Mouse (Mus musculus) CH12.LX (cell line): Measurements from ENCODE around the gene Tmem132c.

Experiments used
- CHD1 ChIP-seq: IDR thresholded peaks from 2 replicates; pipeline ENCODE4 v1.6.1; 2012; ENCODE audit warnings: low read depth, low read length, improper control_type of control experiment, inconsistent platforms
- CTCF ChIP-seq, 2 experiments: IDR thresholded peaks in 1 of 2; conservative IDR thresholded peaks in 1 of 2; 2 replicates each; pipeline ENCODE4 v1.5.1; 2011 to 2012; ENCODE audit warnings: low read depth in 2 of 2, low read length in 2 of 2, improper control_type of control experiment in 1 of 2, inconsistent platforms in 1 of 2, mild to moderate bottlenecking in 1 of 2, moderate library complexity in 1 of 2
- GABPA ChIP-seq: IDR thresholded peaks from 2 replicates; pipeline ENCODE4 v1.6.1; 2012; ENCODE audit warnings: low read depth, low read length, improper control_type of control experiment, inconsistent platforms; ENCODE audit not compliant: insufficient replicate concordance
- HCFC1 ChIP-seq: IDR thresholded peaks from 2 replicates; pipeline ENCODE4 v1.6.1; 2012; ENCODE audit warnings: low read depth, mild to moderate bottlenecking, inconsistent platforms, low read length, improper control_type of control experiment
- MYC ChIP-seq: IDR thresholded peaks from 2 replicates; pipeline ENCODE4 v1.6.1; 2011; ENCODE audit warnings: low read depth, mild to moderate bottlenecking, improper control_type of control experiment, low read length

- no peak for TF ChIP-seq GABPA
- no peak for TF ChIP-seq CTCF (conservative IDR thresholded peaks at IDR 0.05 in 1 of 2, IDR thresholded peaks at IDR 0.05 in 1 of 2; ENCODE audit: low read depth in 2 of 2, low read length in 2 of 2)
- no peak for TF ChIP-seq CHD1
- no peak for TF ChIP-seq HCFC1
- TF ChIP-seq MYC, result no peak
Observed at GRCm38 (mm10) chr5:127253263-127253662, 11.7 kb downstream of the Tmem132c start.
